Mouse (Mus musculus): Measurements from ENCODE around the gene Tet3.

Gene Tet3

GRCm38 (mm10) chr6:83326761-83327160, 132.1 kb downstream of the Tet3 start:
- DNase-seq (ENCODE audit: low spot score in 2 of 2) = no peak

GRCm38 (mm10) chr6:83326394-83326736, 132.5 kb downstream of the Tet3 start:
- DNase-seq (ENCODE audit: low spot score in 2 of 2) = no peak

GRCm38 (mm10) chr6:83325525-83326393, 133.1 kb downstream of the Tet3 start, which contains the start of the genes Mthfd2 and Mob1a:
Mthfd2 (minus strand) TSS chr6:83325908.
Mob1a (plus strand) TSS chr6:83326016.
- DNase-seq (ENCODE audit: low spot score in 2 of 2) = peak; percentile 97

GRCm38 (mm10) chr6:83323652-83324419, 135.0 kb downstream of the Tet3 start:
- no peak for DNase-seq (ENCODE audit: low spot score in 2 of 2)

- no peak for DNase-seq (ENCODE audit: low spot score in 2 of 2)
Observed at GRCm38 (mm10) chr6:83322794-83323193, 136.1 kb downstream of the Tet3 start.

GRCm38 (mm10) chr6:83321927-83322326, 137.0 kb downstream of the Tet3 start:
- peak in 1 of 2 experiments; percentile 32 for DNase-seq (ENCODE audit: low spot score in 2 of 2)

- peak; percentile 86 to 96 for DNase-seq (ENCODE audit: low spot score in 2 of 2)
Observed at GRCm38 (mm10) chr6:83317108-83317741, 141.7 kb downstream of the Tet3 start.

GRCm38 (mm10) chr6:83316022-83316421, 142.9 kb downstream of the Tet3 start:
- DNase-seq (ENCODE audit: low spot score in 2 of 2) = peak in 1 of 2 experiments; percentile 38

- DNase-seq (ENCODE audit: low spot score in 2 of 2) = no peak
Observed at GRCm38 (mm10) chr6:83315293-83315692, 143.6 kb downstream of the Tet3 start.

GRCm38 (mm10) chr6:83312514-83312913, 146.4 kb downstream of the Tet3 start:
- no peak for DNase-seq (ENCODE audit: low spot score in 2 of 2)

Data from spleen, postnatal 10 days (tissue).